Mouse (Mus musculus) cerebellum, adult 18-20 months (tissue): ENCODE measurements around the gene Krt84.
A peak's percentile ranks its signal among the peaks of the same experiment; 100 is the strongest.

Source experiments
- DNase-seq, 2 experiments: peaks; one replicate each; pipeline ENCODE4 v3.0.0; 2021

Gene Krt84

GRCm38 (mm10) chr15:101495266-101495665, 37.4 kb downstream of the Krt84 start:
- DNase-seq = no peak

GRCm38 (mm10) chr15:101494203-101494602, 38.4 kb downstream of the Krt84 start:
- no peak for DNase-seq

GRCm38 (mm10) chr15:101493713-101494112, 38.9 kb downstream of the Krt84 start:
- no peak for DNase-seq

GRCm38 (mm10) chr15:101492718-101493117, 39.9 kb downstream of the Krt84 start:
- no peak for DNase-seq

GRCm38 (mm10) chr15:101491431-101491830, 41.2 kb downstream of the Krt84 start, which contains the start of gene Krt83:
TSS of gene Krt83 (minus strand) at chr15:101491512.
- no peak for DNase-seq

GRCm38 (mm10) chr15:101485911-101486635, 46.5 kb downstream of the Krt84 start:
- no peak for DNase-seq

GRCm38 (mm10) chr15:101484939-101485338, 47.7 kb downstream of the Krt84 start:
- no peak for DNase-seq

GRCm38 (mm10) chr15:101483646-101484045, 49.0 kb downstream of the Krt84 start:
- no peak for DNase-seq

GRCm38 (mm10) chr15:101482056-101482455, 50.6 kb downstream of the Krt84 start:
- no peak for DNase-seq

- DNase-seq = no peak
Observed at GRCm38 (mm10) chr15:101479666-101480060, 53.0 kb downstream of the Krt84 start.

- DNase-seq = peak; percentile 20 to 35
Observed at GRCm38 (mm10) chr15:101479007-101479665, 53.5 kb downstream of the Krt84 start.
